Mouse (Mus musculus) bone marrow, adult 2 months (tissue): ENCODE data around the gene 4930415O20Rik.

ENCODE experiments used
- CTCF ChIP-seq: fragments of 200-500 bp; IDR thresholded peaks from 2 replicates; pipeline ENCODE4 v1.5.1; 2011; ENCODE audit warnings: low read length, control low read depth; ENCODE audit not compliant: control insufficient read depth, insufficient read depth
- POLR2A ChIP-seq: fragments of 200-500 bp; IDR thresholded peaks from 2 replicates; pipeline ENCODE4 v1.6.1; 2011; ENCODE audit warnings: low read depth, mild to moderate bottlenecking, control low read depth, low read length, borderline replicate concordance; ENCODE audit not compliant: control insufficient read depth

DNA sequence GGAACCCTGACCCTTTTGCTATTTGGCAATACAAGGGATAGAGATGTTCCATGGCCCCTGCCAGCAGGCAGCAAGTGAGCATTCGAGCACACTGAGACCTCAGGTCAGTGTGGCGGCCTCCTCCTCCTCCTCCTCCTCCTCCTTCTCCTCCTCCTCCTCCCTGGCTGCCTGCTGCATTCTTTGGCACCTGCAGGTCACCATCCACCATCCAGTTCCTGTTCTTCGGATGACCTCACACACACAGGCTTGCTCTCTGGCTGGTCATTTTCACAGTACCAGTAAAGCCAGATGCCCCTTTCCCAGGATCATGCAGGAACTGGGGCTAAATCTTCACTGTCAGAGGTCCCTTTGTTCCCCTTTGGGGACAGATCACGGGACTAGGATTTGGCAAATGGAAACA is 20.6 kb downstream of the 4930415O20Rik start:
- no peak for TF ChIP-seq POLR2A
- TF ChIP-seq CTCF: no peak
